Mouse (Mus musculus): ENCODE results near the gene Klre1. TPM values are rescaled to one million over a fixed set of nuclear protein-coding genes. Genes with fewer than 3 reads are reported as not detected.

The Klre1 gene
- polyA plus RNA-seq, 1 experiment, result 0.09 TPM

GRCm38 (mm10) chr6:129535723-129536122, 42.0 kb upstream of the Klre1 start:
- H3K27ac ChIP-seq (ENCODE audit: insufficient read depth, low read depth, low read length), result no peak overlapping the region
- 73% methylated on average over 4 of the region's 4 CpGs for WGBS
- H3K4me3 ChIP-seq (ENCODE audit: low read depth, low read length), result no peak overlapping the region

GRCm38 (mm10) chr6:129538555-129538954, 39.1 kb upstream of the Klre1 start:
- WGBS, result 78% methylated on average over 6 of the region's 6 CpGs
- no peak overlapping the region for H3K27ac ChIP-seq (ENCODE audit: insufficient read depth, low read depth, low read length)
- H3K36me3 ChIP-seq (ENCODE audit: control insufficient read depth, insufficient read depth, low read length), result peaks cover 10% of the 10 kb centered on the region
- no peaks in the 10 kb centered on the region for H3K4me1 ChIP-seq (ENCODE audit: control insufficient read depth, insufficient read depth, insufficient read length, low read length)
- H3K4me3 ChIP-seq (ENCODE audit: low read depth, low read length), result no peak overlapping the region
- no peak for TF ChIP-seq POLR2A (IDR thresholded peaks at IDR 0.05; ENCODE audit: low read depth, low read length)
- no peak for TF ChIP-seq CTCF (IDR thresholded peaks at IDR 0.05; ENCODE audit: extremely low read depth, insufficient read length, insufficient replicate concordance, low read depth, low read length)
- H3K27me3 ChIP-seq (ENCODE audit: control insufficient read depth, insufficient read depth, low read length), result no peaks in the 10 kb centered on the region

More at GRCm38 (mm10) chr6:129535723-129536122, 42.0 kb upstream of the Klre1 start:
- Histone ChIP-seq H3K36me3 (ENCODE audit: control insufficient read depth, insufficient read depth, low read length) (peaks cover 6% of the 10 kb centered on the region), H3K27me3 (ENCODE audit: control insufficient read depth, insufficient read depth, low read length) (no peaks in the 10 kb centered on the region), H3K4me1 (ENCODE audit: control insufficient read depth, insufficient read depth, insufficient read length, low read length) (peaks cover 4% of the 10 kb centered on the region; the same call in 1 of the 2 replicates)
- TF ChIP-seq CTCF (IDR thresholded peaks at IDR 0.05; ENCODE audit: extremely low read depth, insufficient read length, insufficient replicate concordance, low read depth, low read length) (no peak), POLR2A (IDR thresholded peaks at IDR 0.05; ENCODE audit: low read depth, low read length) (no peak)

GRCm38 (mm10) chr6:129541931-129542330, 35.8 kb upstream of the Klre1 start:
- peaks cover 10% of the 10 kb centered on the region for H3K36me3 ChIP-seq (ENCODE audit: control insufficient read depth, insufficient read depth, low read length)
- WGBS, result 88% methylated on average over 9 of the region's 9 CpGs
- no peaks in the 10 kb centered on the region for H3K4me1 ChIP-seq (ENCODE audit: control insufficient read depth, insufficient read depth, insufficient read length, low read length)
- no peak overlapping the region for H3K4me3 ChIP-seq (ENCODE audit: low read depth, low read length)
- no peaks in the 10 kb centered on the region for H3K27me3 ChIP-seq (ENCODE audit: control insufficient read depth, insufficient read depth, low read length)
- H3K27ac ChIP-seq (ENCODE audit: insufficient read depth, low read depth, low read length), result no peak overlapping the region
- TF ChIP-seq CTCF (IDR thresholded peaks at IDR 0.05; ENCODE audit: extremely low read depth, insufficient read length, insufficient replicate concordance, low read depth, low read length) (no peak), POLR2A (IDR thresholded peaks at IDR 0.05; ENCODE audit: low read depth, low read length) (no peak)

- Histone ChIP-seq H3K4me3 (ENCODE audit: low read depth, low read length) (no peak overlapping the region), H3K36me3 (ENCODE audit: control insufficient read depth, insufficient read depth, low read length) (peaks cover 10% of the 10 kb centered on the region), H3K27me3 (ENCODE audit: control insufficient read depth, insufficient read depth, low read length) (no peaks in the 10 kb centered on the region), H3K27ac (ENCODE audit: insufficient read depth, low read depth, low read length) (no peak overlapping the region), H3K4me1 (ENCODE audit: control insufficient read depth, insufficient read depth, insufficient read length, low read length) (no peaks in the 10 kb centered on the region)
- 64% methylated on average over 3 of the region's 3 CpGs for WGBS
- TF ChIP-seq CTCF (IDR thresholded peaks at IDR 0.05; ENCODE audit: extremely low read depth, insufficient read length, insufficient replicate concordance, low read depth, low read length), result no peak
- TF ChIP-seq POLR2A (IDR thresholded peaks at IDR 0.05; ENCODE audit: low read depth, low read length), result no peak
These were observed 35.2 kb upstream of the Klre1 start for GRCm38 (mm10) chr6:129542540-129542939.

- TF ChIP-seq POLR2A (IDR thresholded peaks at IDR 0.05; ENCODE audit: low read depth, low read length) (no peak), CTCF (IDR thresholded peaks at IDR 0.05; ENCODE audit: extremely low read depth, insufficient read length, insufficient replicate concordance, low read depth, low read length) (no peak)
- no peaks in the 10 kb centered on the region for H3K4me1 ChIP-seq (ENCODE audit: control insufficient read depth, insufficient read depth, insufficient read length, low read length)
- H3K36me3 ChIP-seq (ENCODE audit: control insufficient read depth, insufficient read depth, low read length), result peaks cover 9% of the 10 kb centered on the region
- no peaks in the 10 kb centered on the region for H3K27me3 ChIP-seq (ENCODE audit: control insufficient read depth, insufficient read depth, low read length)
- no peak overlapping the region for H3K27ac ChIP-seq (ENCODE audit: insufficient read depth, low read depth, low read length)
- WGBS, result 60% methylated on average over 6 of the region's 6 CpGs
- H3K4me3 ChIP-seq (ENCODE audit: low read depth, low read length), result no peak overlapping the region
These were observed 33.7 kb upstream of the Klre1 start for GRCm38 (mm10) chr6:129543709-129544606.

- Histone ChIP-seq H3K27me3 (ENCODE audit: control insufficient read depth, insufficient read depth, low read length) (no peaks in the 10 kb centered on the region), H3K27ac (ENCODE audit: insufficient read depth, low read depth, low read length) (no peak overlapping the region), H3K4me3 (ENCODE audit: low read depth, low read length) (no peak overlapping the region), H3K36me3 (ENCODE audit: control insufficient read depth, insufficient read depth, low read length) (no peaks in the 10 kb centered on the region), H3K4me1 (ENCODE audit: control insufficient read depth, insufficient read depth, insufficient read length, low read length) (no peaks in the 10 kb centered on the region)
- WGBS, result 88% methylated on average over 2 of the region's 2 CpGs
- TF ChIP-seq CTCF (IDR thresholded peaks at IDR 0.05; ENCODE audit: extremely low read depth, insufficient read length, insufficient replicate concordance, low read depth, low read length), result no peak
- no peak for TF ChIP-seq POLR2A (IDR thresholded peaks at IDR 0.05; ENCODE audit: low read depth, low read length)
These were observed 30.4 kb upstream of the Klre1 start for GRCm38 (mm10) chr6:129547277-129547676.

GRCm38 (mm10) chr6:129548009-129548408, 29.7 kb upstream of the Klre1 start:
- WGBS, result 49% methylated on average over 3 of the region's 3 CpGs
- no peaks in the 10 kb centered on the region for H3K36me3 ChIP-seq (ENCODE audit: control insufficient read depth, insufficient read depth, low read length)
- TF ChIP-seq CTCF (IDR thresholded peaks at IDR 0.05; ENCODE audit: extremely low read depth, insufficient read length, insufficient replicate concordance, low read depth, low read length) (no peak), POLR2A (IDR thresholded peaks at IDR 0.05; ENCODE audit: low read depth, low read length) (no peak)

More at GRCm38 (mm10) chr6:129548009-129548408, 29.7 kb upstream of the Klre1 start:
- Histone ChIP-seq H3K4me3 (ENCODE audit: low read depth, low read length) (no peak overlapping the region), H3K27me3 (ENCODE audit: control insufficient read depth, insufficient read depth, low read length) (no peaks in the 10 kb centered on the region), H3K4me1 (ENCODE audit: control insufficient read depth, insufficient read depth, insufficient read length, low read length) (no peaks in the 10 kb centered on the region), H3K27ac (ENCODE audit: insufficient read depth, low read depth, low read length) (no peak overlapping the region)
